Mouse (Mus musculus): Measurements from ENCODE around the gene Myh6. TPM values are rescaled to one million over a fixed set of nuclear protein-coding genes. Genes with fewer than 3 reads are reported as not detected.

The Myh6 gene
- total RNA-seq, 2 experiments from 2014 or later = 21,244 to 21,975 TPM

DNA sequence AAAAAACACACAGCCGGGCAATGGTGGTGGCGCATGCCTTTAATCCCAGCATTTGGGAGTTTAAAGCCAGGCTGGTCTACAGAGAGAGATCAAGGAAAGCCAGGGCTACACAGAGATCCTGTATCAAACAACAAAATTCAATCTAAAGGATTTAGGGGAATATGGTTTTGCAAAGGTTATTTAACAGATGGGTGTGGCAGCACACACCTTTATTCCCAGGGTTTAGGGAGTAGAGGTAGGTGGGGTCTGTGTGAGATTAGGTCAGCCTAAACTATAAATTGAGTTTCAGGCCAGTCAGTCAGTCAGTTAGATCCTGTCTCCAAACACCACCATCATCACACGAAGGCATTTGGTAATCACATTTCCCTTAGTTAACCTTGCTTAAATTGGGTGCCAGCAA is 74.5 kb downstream of the Myh6 start, which contains the start of gene Pabpn1:
Pabpn1 (plus strand) TSS at position 301 of the 400 bp plus-strand sequence.
- DNase-seq = no peak

Small RNAs within 50 kb of the gene (microRNA-seq; reads per million reads assigned to microRNA genes)
- 1,739 to 13,063 reads per million in 2 experiments for gene Mir208a
- 23.9 to 165 reads per million in 2 experiments for gene Mir208b

Other genes with a start within 250 kb of the Myh6 start
- 1 to 10 TPM; 3.1 to 3.3 TPM for gene Slc7a8, start 185.0 kb downstream of the Myh6 start, total RNA-seq (2021)
- under 1 TPM; 0.36 to 0.57 TPM for gene Rnf212b, start 152.8 kb downstream of the Myh6 start, total RNA-seq (2021)
- gene Homez, start 96.0 kb downstream of the Myh6 start, total RNA-seq (2021) = 1 to 10 TPM; 4.7 to 5.5 TPM
- 1 to 10 TPM; 3.3 to 3.4 TPM for gene Ppp1r3e, start 89.4 kb downstream of the Myh6 start, total RNA-seq (2021)
- gene Bcl2l2, start 83.5 kb downstream of the Myh6 start, total RNA-seq (2021) = 10 to 100 TPM; 42.4 to 44.1 TPM
- 1 to 10 TPM; 6.6 to 9.0 TPM for gene Gm20521, start 83.5 kb downstream of the Myh6 start, total RNA-seq (2021)
- gene Pabpn1, start 74.4 kb downstream of the Myh6 start, total RNA-seq (2021) = 10 to 100 TPM; 39.1 to 46.9 TPM
- 1 to 10 TPM; 1.9 to 2.5 TPM for gene Slc22a17, start 53.8 kb downstream of the Myh6 start, total RNA-seq (2021)
- 1 to 10 TPM; 1.7 to 2.0 TPM for gene Efs, start 40.8 kb downstream of the Myh6 start, total RNA-seq (2021)
- gene Il25, start 34.2 kb downstream of the Myh6 start, total RNA-seq (2021) = not detected
- under 1 TPM in 1 of 2 experiments, not detected in 1; 0.44 TPM for gene Cmtm5, start 30.7 kb downstream of the Myh6 start, total RNA-seq (2021)
- gene Gm17428, start 10.0 kb upstream of the Myh6 start, total RNA-seq (2021) = not detected
- 1,000 to 10,000 TPM; 1,849 to 2,242 TPM for gene Myh7, start 27.7 kb upstream of the Myh6 start, total RNA-seq (2021)
- gene Ngdn, start 48.5 kb upstream of the Myh6 start, total RNA-seq (2021) = 10 to 100 TPM; 27.7 to 31.1 TPM
- 1 to 10 TPM; 4.5 to 5.0 TPM for gene Zfhx2, start 125.4 kb upstream of the Myh6 start, total RNA-seq (2021)
- 10 to 100 TPM; 11.3 to 12.9 TPM for gene Thtpa, start 127.9 kb upstream of the Myh6 start, total RNA-seq (2021)
- gene Ap1g2, start 139.7 kb upstream of the Myh6 start, total RNA-seq (2021) = 1 to 10 TPM; 3.3 to 8.3 TPM
- gene Jph4, start 150.0 kb upstream of the Myh6 start, total RNA-seq (2021) = under 1 TPM in 1 of 2 experiments, not detected in 1; 0.08 TPM